Mouse (Mus musculus) lung, postnatal 36 days (tissue): ENCODE measurements at regions not wholly inside any gene's neighbourhood (a gene's known extent, or its start where the extent isn't known, plus 50 kb on each side); places are given as distances from the start of the nearest gene placed in this dataset.

Source experiments
- DNase-seq: peaks from one replicate; pipeline ENCODE4 v3.0.0; 2022; ENCODE audit warnings: mixed read lengths

GRCm38 (mm10) chr7:63811816-63812215 is 104.8 kb upstream of the E030018B13Rik start:
- no peak for DNase-seq

- DNase-seq: no peak
Observed at GRCm38 (mm10) chr7:63815531-63815930, 101.1 kb upstream of the E030018B13Rik start.

- DNase-seq: peak; percentile 72
Observed at GRCm38 (mm10) chr7:63816056-63816941, 100.4 kb upstream of the E030018B13Rik start.

- DNase-seq: no peak
Observed at GRCm38 (mm10) chr7:63817476-63817875, 99.2 kb upstream of the E030018B13Rik start.

GRCm38 (mm10) chr7:63818105-63818504 is 98.6 kb upstream of the E030018B13Rik start:
- no peak for DNase-seq

- DNase-seq: no peak
Observed at GRCm38 (mm10) chr7:63820286-63820685, 96.4 kb upstream of the E030018B13Rik start.

GRCm38 (mm10) chr7:63822001-63822400 is 94.7 kb upstream of the E030018B13Rik start:
- no peak for DNase-seq

- peak; percentile 70 for DNase-seq
Observed at GRCm38 (mm10) chr7:63824009-63824408, 92.6 kb upstream of the E030018B13Rik start.

- no peak for DNase-seq
Observed at GRCm38 (mm10) chr7:63829362-63829920, 87.2 kb upstream of the E030018B13Rik start.

GRCm38 (mm10) chr7:63833676-63834075 is 83.0 kb upstream of the E030018B13Rik start:
- no peak for DNase-seq

- peak; percentile 43 for DNase-seq
Observed at GRCm38 (mm10) chr7:63835958-63836357, 80.7 kb upstream of the E030018B13Rik start.
